Mouse (Mus musculus) heart, postnatal 10 days (tissue): ENCODE measurements around the gene Mast4. TPM values are rescaled to one million over a fixed set of nuclear protein-coding genes. Genes with fewer than 3 reads are reported as not detected.

ENCODE experiments used
- DNase-seq, 2 experiments: peaks; one replicate each; pipeline ENCODE4 v3.0.0; 2021
- intact Hi-C: fragments of 180-260 bp; cut with DNase I; formaldehyde crosslinking; loops from one replicate; pipeline ENCODE4 v1.15.1; 2025
- total RNA-seq, 2 experiments: library from RNA; stranded (reverse); gene quantifications; 2 replicates each; pipeline ENCODE4 v1.2.3; 2021

Mast4 gene
- total RNA-seq, 2 experiments from 2014 or later = 62.8 to 65.1 TPM

GRCm38 (mm10) chr13:102878631-102879030, 455.7 kb downstream of the Mast4 start:
- no peak for DNase-seq
- intact Hi-C loops = no loop called here

GRCm38 (mm10) chr13:102877766-102878325, 456.5 kb downstream of the Mast4 start:
- DNase-seq = no peak
- intact Hi-C loops = no loop called here

DNA sequence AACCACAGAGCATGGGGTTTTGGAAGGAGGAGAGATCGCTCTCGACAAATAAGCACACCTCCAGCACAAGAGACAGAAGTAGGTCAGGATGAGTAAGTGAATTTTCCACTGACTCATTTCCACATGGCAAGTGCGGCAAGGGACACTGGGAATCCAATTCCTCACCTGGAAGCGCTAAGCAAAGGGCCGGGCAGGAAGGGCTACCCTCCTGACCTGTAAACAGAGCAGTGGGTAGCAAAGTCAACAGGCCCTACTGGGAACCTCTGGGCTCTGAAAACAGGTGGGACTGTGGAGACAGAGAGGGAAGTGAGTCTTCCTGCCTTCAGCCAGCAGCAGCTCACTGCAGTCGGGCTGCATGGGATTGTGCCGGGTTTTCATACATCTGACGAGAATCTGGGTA, 457.1 kb downstream of the Mast4 start:
- intact Hi-C loops = no loop called here
- DNase-seq = no peak

- intact Hi-C loops = no loop called here
- no peak for DNase-seq
Observed at GRCm38 (mm10) chr13:102875520-102875919, 458.8 kb downstream of the Mast4 start.

DNA sequence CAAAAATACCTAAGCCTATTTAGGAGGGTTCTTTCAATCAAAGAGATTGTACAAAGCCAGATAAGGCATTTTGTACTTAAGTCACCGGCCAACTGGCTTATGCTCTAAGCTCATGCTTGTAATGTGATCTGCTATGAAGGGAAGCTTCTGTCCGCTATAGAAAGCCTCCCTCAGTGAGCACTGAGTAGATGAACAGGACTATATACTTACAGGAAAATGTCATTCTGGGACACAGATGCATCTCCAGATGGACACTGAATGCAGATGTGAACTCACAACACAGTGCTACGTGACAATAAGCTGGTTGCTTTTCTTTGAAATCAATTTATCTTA, 459.2 kb downstream of the Mast4 start:
- intact Hi-C loops = no loop called here
- DNase-seq = no peak

DNA sequence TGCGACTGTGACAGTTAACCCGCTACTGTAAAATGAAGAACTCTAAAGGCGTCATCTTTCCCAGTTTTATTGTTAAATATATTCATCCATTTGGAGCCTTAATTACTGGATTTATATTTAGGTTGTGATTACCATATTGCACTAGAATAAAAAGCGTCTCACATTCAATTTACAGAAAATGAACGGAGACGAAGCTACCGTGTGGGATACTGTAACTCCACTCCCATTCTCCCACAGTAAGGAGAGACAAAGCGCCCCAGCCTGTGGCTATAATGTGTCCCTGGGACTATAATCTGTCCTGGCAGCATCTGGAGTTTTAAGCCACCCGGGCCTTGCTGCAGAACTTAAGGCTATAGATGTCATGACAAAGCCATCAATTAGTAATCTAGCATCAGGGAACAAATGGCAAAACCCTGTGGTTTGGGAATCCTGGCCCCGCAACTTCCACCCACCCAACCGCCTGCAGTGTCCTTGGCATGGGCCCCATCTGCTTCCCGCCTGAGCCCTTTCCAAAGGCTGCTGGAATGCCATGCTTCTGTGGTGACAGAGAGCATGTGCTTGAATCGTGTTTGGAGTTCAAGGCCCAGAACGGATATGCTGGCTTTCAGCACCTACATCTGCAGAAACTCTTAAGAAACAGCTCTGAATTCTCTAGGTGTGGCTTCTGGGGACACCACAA, 459.7 kb downstream of the Mast4 start:
- intact Hi-C loops = no loop called here
- DNase-seq = peak; percentile 63 to 65

DNA sequence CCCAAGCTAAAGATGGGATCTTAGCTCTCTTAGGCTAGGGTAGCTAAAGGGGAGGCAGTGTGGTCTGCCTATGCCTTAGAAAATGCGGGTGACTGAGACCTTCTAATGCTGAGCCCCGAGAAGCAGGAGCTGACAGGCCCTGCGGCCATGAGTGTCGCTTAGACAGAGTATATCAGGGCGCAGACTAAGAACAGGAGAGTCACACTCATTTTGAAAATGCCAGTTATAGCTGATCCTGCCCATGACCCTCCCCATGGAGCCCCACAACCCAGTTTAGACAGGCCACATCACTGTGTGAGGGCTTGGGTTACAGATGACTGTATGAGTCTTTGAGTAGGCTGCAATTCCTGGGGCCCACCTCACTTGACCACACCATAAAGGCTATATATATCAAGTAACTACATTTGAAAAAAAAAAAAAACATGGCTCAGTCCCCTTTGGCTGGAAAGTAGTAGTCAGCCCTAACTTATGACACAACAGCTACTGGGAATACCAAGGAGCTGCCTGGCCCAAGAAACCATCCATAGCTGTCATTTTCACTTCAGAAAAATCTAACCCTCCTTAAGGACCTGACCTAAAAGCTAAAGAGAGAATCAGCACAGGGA, 460.8 kb downstream of the Mast4 start:
- intact Hi-C loops = no loop called here
- no peak for DNase-seq

DNA sequence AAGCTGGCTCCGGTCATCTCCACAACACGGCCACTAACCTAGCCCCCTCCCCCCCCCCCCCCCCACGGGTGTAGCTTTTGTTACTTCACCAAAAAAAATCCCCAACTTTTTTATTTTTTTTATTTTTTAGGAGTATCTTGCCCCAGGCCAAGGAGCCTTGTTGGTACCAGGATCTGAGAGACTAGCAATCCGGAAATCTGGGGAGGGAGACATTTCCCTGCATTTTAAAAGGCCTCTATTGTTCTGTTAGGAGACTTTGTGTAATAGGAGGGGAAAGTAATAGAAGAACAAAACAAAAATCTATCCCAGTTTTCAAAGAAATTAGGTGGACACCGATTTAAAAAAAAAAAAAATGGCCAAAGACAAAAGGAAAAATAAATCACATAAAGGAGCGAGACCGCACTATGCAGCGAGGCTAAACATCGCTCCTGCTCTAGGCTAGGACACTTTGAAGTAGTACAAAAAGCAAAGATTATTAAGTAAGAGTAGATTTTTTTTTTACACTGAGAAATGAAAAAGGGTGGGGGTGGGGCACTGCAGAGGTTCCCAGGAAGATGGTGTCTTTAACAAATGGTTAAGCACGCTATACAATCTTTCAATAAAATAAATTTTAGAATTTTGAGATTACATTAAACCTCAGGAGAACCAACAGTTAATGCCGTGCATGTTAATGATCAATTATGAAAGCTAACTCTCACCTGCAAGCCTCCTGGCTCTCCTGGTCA, 462.8 kb downstream of the Mast4 start:
- intact Hi-C loops = no loop called here
- DNase-seq = no peak

GRCm38 (mm10) chr13:102869541-102869940, 464.8 kb downstream of the Mast4 start:
- intact Hi-C loops = loop anchor here (5.0 kb wide), 1 partner anchor 38 kb away; no protein-coding TSS in a partner anchor
- no peak for DNase-seq

DNA sequence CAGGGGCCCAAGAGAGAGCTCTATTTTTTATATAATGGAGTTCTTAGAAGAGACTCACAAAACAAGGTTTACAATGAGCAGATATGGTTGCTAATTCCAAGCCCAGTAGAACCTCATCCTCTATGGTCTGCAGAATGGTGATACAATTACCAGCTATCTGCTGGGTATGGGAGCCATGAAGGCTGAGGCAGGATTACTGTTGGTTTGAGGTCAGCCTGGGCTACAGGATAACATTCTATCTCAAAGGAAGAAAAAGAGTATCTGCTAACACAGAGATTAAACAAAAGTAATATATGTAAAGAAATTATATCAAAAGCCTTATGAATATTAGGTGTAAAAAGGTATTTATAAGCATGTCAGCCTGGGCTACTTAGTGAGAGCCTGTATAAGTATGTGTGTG, 467.5 kb downstream of the Mast4 start:
- intact Hi-C loops = loop anchor here (2.0 to 5.0 kb wide), 2 partner anchors 16 to 40 kb away; no protein-coding TSS in a partner anchor
- no peak for DNase-seq

DNA sequence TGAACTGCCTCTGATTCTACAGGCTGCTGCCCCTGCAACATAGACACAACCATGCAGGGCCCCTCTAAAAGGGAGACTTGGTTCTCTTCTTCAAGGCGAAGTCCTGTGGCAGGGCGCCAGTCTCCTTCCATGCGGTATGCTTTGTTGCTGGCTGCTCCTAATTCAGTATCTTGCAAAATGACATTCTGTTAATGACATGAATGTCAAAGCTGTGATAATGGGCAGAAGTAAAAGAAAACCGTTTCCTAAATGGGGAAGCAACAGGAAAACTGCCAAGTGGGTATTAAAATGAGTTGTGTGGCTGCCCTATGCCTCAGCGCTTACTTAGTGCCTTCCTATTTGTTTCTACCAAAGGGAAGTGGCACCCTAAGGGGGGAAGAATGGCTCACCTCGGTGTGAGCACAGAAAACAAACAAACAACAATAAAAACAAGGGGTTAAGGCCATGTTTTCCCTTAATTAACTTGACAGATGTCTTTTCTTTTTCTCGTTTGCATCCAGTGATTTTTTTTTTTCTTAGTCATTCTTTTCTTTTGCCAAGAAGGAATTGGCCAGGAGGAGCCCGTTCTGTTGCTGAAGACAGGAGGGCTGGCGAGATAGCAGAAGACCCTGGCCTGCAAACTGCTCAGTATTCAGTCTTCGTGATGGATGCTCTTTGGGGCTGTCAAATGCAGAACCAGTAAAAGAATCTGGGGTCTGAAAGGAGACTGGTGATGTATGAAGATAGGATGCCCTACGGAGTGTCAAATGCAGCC, 468.1 kb downstream of the Mast4 start:
- DNase-seq = peak; percentile 62 to 68
- intact Hi-C loops = loop anchor here (2.0 to 5.0 kb wide), 2 partner anchors 15 to 41 kb away; no protein-coding TSS in a partner anchor

GRCm38 (mm10) chr13:102865494-102865893, 468.8 kb downstream of the Mast4 start:
- no peak for DNase-seq
- intact Hi-C loops = loop anchor here (5.0 kb wide), 1 partner anchor 42 kb away; no protein-coding TSS in a partner anchor

- intact Hi-C loops = loop anchor here (5.0 kb wide), 1 partner anchor 42 kb away; no protein-coding TSS in a partner anchor
- DNase-seq = no peak
Observed at GRCm38 (mm10) chr13:102864840-102865239, 469.5 kb downstream of the Mast4 start.

- intact Hi-C loops = no loop called here
- no peak for DNase-seq
Observed at GRCm38 (mm10) chr13:102864079-102864478, 470.2 kb downstream of the Mast4 start.

GRCm38 (mm10) chr13:102862981-102863380, 471.3 kb downstream of the Mast4 start:
- DNase-seq = no peak
- intact Hi-C loops = no loop called here

GRCm38 (mm10) chr13:102862397-102862796, 471.9 kb downstream of the Mast4 start:
- intact Hi-C loops = no loop called here
- no peak for DNase-seq

DNA sequence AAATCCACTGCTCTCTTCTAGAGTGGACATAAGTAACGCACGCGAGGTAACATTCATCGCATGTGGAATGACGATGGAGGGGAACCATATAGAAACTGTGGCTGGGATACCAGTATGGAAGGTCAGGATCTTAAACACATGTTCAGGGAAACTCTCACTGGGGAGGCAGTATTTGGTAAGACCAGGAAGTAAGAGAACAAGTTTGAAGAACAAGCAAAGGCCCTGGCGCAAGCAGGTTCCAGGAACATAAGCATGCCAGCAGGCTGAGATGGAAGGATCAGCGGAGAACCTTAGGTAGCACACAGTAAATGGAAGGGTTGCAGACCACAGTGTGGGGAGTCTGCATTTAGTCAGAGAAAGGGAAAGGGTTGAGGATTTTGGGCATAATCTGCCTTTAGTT, 473.6 kb downstream of the Mast4 start:
- intact Hi-C loops = no loop called here
- DNase-seq = no peak

GRCm38 (mm10) chr13:102860135-102860534, 474.2 kb downstream of the Mast4 start:
- intact Hi-C loops = no loop called here
- DNase-seq = no peak

DNA sequence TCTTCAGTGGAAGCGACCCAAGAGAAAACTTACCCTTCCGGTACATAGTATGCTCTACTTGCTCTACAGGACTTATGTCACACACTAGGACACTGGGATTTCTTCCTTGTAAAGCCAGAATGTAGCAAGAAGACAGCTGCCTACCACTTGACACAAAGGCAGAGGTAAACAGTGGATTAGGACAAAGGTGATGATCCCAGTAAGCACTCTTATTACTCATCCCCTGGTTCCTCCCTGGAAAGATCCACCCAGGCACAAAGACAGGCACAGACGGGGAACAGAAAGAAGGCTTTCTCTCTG, 476.8 kb downstream of the Mast4 start:
- DNase-seq = no peak

GRCm38 (mm10) chr13:102856821-102857538, 477.3 kb downstream of the Mast4 start:
- peak in 1 of 2 experiments; percentile 18 for DNase-seq
- intact Hi-C loops = no loop called here

More for the DNA sequence above, 476.8 kb downstream of the Mast4 start:
- intact Hi-C loops = no loop called here
